In the genomic region with DNA sequence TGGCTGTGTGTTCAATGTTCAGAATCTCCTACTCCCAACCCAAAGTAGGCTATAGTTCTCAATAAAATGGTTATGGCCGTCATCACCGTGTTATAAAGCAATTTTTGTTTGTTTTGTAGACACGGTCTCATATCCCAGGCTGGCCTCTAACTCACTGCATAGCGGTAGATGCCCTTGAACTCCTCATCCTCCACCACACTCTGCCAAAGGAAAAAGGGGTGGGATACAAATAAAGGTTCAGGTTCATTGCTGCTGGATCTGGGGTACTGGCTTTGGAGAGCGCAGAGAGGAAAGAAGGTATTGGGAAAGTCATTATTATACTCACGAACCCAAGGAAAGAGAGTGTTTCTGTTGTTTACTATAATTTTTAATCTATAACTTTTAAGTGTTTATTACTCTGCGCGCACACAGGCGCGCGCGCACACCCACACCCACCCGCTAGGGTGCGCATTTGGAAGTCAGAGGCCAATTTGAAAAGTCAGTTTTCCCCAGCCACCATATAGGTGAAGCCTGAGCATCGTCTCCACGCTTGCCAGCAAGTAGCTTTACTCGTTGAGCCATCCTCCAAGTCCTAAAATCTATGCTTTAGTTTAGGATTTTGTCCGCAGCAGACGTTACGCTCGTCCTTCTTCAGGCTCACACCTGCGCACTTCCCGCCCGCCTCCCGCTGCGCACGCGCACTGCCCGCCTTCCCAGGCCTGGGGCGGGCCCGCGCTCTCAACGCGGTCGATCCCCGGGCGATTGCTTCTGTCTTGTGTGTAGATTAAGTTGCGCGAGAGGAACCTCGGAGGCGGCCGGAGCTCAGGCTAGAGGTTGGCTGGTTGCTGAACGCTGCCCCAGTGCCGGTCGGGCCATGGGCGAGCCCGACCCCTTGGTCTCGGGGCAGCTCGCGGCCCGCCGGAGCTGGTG, we compare ENCODE assay signal across 8 mouse cellular contexts. TPM values are rescaled to one million over a fixed set of nuclear protein-coding genes. Genes with fewer than 3 reads are reported as not detected.
DNase-seq lines count a peak whose midpoint lies in the region; ATAC-seq lines count a peak whose summit lies in the region.

A gene (plus strand): TSS at position 676 of the 909 bp plus-strand sequence.
A gene (plus strand): TSS at position 762 of the 909 bp plus-strand sequence.

- peak; percentile 96 for DNase-seq in adipocyte (ENCODE audit: low spot score)
- DNase-seq in embryo, embryonic 10 days (ENCODE audit: low spot score): peak; percentile 98
- DNase-seq in gastrocnemius, postnatal 10 days: peak; percentile 95
- DNase-seq in induced T-regulatory cell, adult 2 months (ENCODE audit: low read depth): peak; percentile 97
- peak; percentile 82 to 93 for DNase-seq in left cerebral cortex, adult 9 months (ENCODE audit: low spot score in 2 of 2)
- DNase-seq in right cerebral cortex, postnatal 14 days: peak; percentile 95
- DNase-seq in urinary bladder, postnatal 36 days (ENCODE audit: low spot score in 2 of 2): peak; percentile 92 to 94

- ATAC-seq in megakaryocyte progenitor cell, adult 5-6 weeks (replicated peaks; ENCODE audit: poor library complexity): peak; percentile 96

RNA-seq across cellular contexts. Expression of the first gene that starts in this region (rescaled TPM):
- total RNA-seq in gastrocnemius, postnatal 10 days (2021): 10 to 100 TPM; 27.2 to 29.1 TPM
- 18.1 and 19.9 TPM in 2 replicates for total RNA-seq in megakaryocyte progenitor cell, adult 5-6 weeks (2015)
- total RNA-seq in megakaryocyte progenitor cell, adult 5-6 weeks (2017): 42.2 and 63.5 TPM in 2 replicates

RNA-seq across cellular contexts. Expression of the second gene that starts in this region (rescaled TPM):
- total RNA-seq in gastrocnemius, postnatal 10 days (2021): 1 to 10 TPM in 1 of 2 experiments, under 1 TPM in 1; 0.96 to 1.8 TPM
- total RNA-seq in megakaryocyte progenitor cell, adult 5-6 weeks (2015): 0.68 and 0.94 TPM in 2 replicates
- total RNA-seq in megakaryocyte progenitor cell, adult 5-6 weeks (2017): 5.6 and 7.5 TPM in 2 replicates

Comparison
In these comparisons a context has a peak if more than half of its experiments do, and no peak if none do; other contexts are left out.
1. Peak in every context shown above with its lines: DNase-seq and ATAC-seq.